Mouse (Mus musculus) kidney, embryonic 14.5 days (tissue): ENCODE measurements at regions not wholly inside any gene's neighbourhood (a gene's known extent, or its start where the extent isn't known, plus 50 kb on each side); places are given as distances from the start of the nearest gene placed in this dataset.

Experiments used
- ATAC-seq: fragments of 200-750 bp; cut with Nextera tagmentation; 2 replicates; pipeline ENCODE4 v1.8.0; 2017; ENCODE audit warnings: moderate number of reproducible peaks, mild to moderate bottlenecking, moderate TSS enrichment, moderate library complexity; ENCODE audit not compliant: low FRiP score, low TSS enrichment
- H3K27ac ChIP-seq: fragments of 300-500 bp; sonication (generic); 2 replicates; pipeline ENCODE4 v1.5.1; 2014; ENCODE audit warnings: low read depth, mild to moderate bottlenecking, low read length, moderate library complexity, mixed read lengths
- H3K27me3 ChIP-seq: fragments of 300-500 bp; sonication (generic); 2 replicates; pipeline ENCODE4 v1.6.1; 2014; ENCODE audit warnings: mild to moderate bottlenecking, low read length; ENCODE audit not compliant: control insufficient read depth, insufficient read depth
- H3K36me3 ChIP-seq: fragments of 300-500 bp; sonication (generic); 2 replicates; pipeline ENCODE4 v1.6.1; 2014; ENCODE audit warnings: low read length, mixed read lengths; ENCODE audit not compliant: control insufficient read depth, insufficient read depth
- H3K4me1 ChIP-seq: fragments of 300-500 bp; sonication (generic); 2 replicates; pipeline ENCODE4 v1.6.1; 2014; ENCODE audit warnings: low read length, mixed read lengths; ENCODE audit not compliant: control insufficient read depth, insufficient read depth
- H3K4me2 ChIP-seq: fragments of 300-500 bp; sonication (generic); replicated peaks from 2 replicates; pipeline ENCODE4 v1.6.1; 2014; ENCODE audit warnings: low read depth, mild to moderate bottlenecking, low read length
- H3K4me3 ChIP-seq: fragments of 300-500 bp; sonication (generic); 2 replicates; pipeline ENCODE4 v1.5.1; 2014; ENCODE audit warnings: mild to moderate bottlenecking, low read length
- H3K9ac ChIP-seq: fragments of 300-500 bp; sonication (generic); 2 replicates; pipeline ENCODE4 v1.6.1; 2014; ENCODE audit warnings: low read depth, mild to moderate bottlenecking, low read length, moderate library complexity
- H3K9me3 ChIP-seq: fragments of 300-500 bp; sonication (generic); 2 replicates; pipeline ENCODE4 v1.6.1; 2016; ENCODE audit warnings: low read length; ENCODE audit not compliant: control insufficient read depth
- WGBS: fragments of 180-500 bp; shearing (Covaris S2); extraction: QIAGEN DNeasy Blood & Tissue Kit; methylation state at CpG from one replicate; pipeline ENCODE4 v1.1.7; 2014; 5-methylcytosine and 5-hydroxymethylcytosine counted together

DNA sequence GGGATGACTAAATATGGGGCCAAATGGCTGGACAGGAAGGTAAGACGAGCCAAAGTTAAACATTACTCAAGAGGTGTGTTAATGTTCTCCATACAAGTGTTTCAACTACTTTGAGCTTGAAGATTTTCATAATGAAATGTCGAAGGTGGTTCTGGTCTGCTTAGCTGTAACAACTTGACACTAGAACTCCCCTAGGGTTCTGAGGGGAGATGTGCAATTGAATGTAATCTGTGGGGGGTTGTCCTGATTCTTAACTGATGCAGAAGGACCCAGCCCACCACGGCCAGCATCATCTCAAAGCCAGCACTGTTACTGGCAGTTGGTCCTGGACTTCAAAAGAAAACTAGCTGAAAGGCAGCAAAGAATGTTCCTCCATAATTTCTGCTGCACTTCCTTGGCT is 55.3 kb downstream of the Gpr88 start:
- 28% methylated on average over 3 of the region's 3 CpGs for WGBS
- no peak overlapping the region for H3K4me2 ChIP-seq
- H3K36me3 ChIP-seq = no peaks in the 10 kb centered on the region
- H3K9ac ChIP-seq = no peak overlapping the region
- H3K27me3 ChIP-seq = no peaks in the 10 kb centered on the region
- H3K4me1 ChIP-seq = 0 out of 2 replicates have a peak, but pooled peaks cover 9% of the 10 kb centered on the region
- ATAC-seq = peak; percentile 51; the same call in 1 of the 2 replicates
- no peak overlapping the region for H3K4me3 ChIP-seq
- 0 out of 2 replicates have a peak overlapping the region, but pooled peaks have one; percentile 11 for H3K27ac ChIP-seq
- H3K9me3 ChIP-seq = no peaks in the 10 kb centered on the region

GRCm38 (mm10) chr3:116194701-116195100 is 58.6 kb downstream of the Gpr88 start:
- Histone ChIP-seq H3K4me1 (0 out of 2 replicates have a peak, but pooled peaks cover 9% of the 10 kb centered on the region), H3K4me3 (no peak overlapping the region), H3K9me3 (no peaks in the 10 kb centered on the region), H3K27ac (no peak overlapping the region), H3K27me3 (no peaks in the 10 kb centered on the region), H3K4me2 (no peak overlapping the region), H3K9ac (no peak overlapping the region), H3K36me3 (no peaks in the 10 kb centered on the region)
- WGBS = 80% methylated on average over 3 of the region's 3 CpGs
- no peak for ATAC-seq

DNA sequence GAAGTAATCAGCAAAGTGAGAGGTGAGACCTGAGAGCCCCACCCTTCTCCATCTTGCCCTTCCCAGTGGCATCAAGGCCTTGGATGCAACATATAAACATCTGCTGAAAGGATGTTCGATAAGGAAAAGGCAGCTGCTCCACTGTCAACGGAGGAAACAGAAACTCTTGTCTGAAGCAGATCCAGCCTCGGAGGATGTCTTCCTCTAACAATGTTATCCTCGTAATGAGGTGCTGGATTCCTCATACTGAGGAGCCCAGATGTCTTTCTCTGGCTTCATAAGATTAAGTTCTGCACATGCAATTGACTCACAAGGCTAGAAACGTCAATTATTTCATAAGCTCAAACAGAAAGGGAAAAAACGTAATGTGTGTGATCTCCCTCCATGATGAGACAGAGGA is 61.8 kb upstream of the Vcam1 start:
- ATAC-seq = no peak
- H3K27ac ChIP-seq = no peak overlapping the region
- 81% methylated on average over 6 of the region's 6 CpGs for WGBS

GRCm38 (mm10) chr3:116190727-116191126 is 61.2 kb upstream of the Vcam1 start:
- H3K4me2 ChIP-seq = no peak overlapping the region
- WGBS = 53% methylated on average over 2 of the region's 2 CpGs
- H3K4me3 ChIP-seq = no peak overlapping the region
- no peak for ATAC-seq
- no peak overlapping the region for H3K27ac ChIP-seq
- H3K27me3 ChIP-seq = no peaks in the 10 kb centered on the region
- no peaks in the 10 kb centered on the region for H3K4me1 ChIP-seq
- no peak overlapping the region for H3K9ac ChIP-seq
- H3K36me3 ChIP-seq = no peaks in the 10 kb centered on the region
- H3K9me3 ChIP-seq = no peaks in the 10 kb centered on the region

More for the DNA sequence above, 61.8 kb upstream of the Vcam1 start:
- Histone ChIP-seq H3K4me3 (no peak overlapping the region), H3K36me3 (no peaks in the 10 kb centered on the region), H3K4me1 (no peaks in the 10 kb centered on the region), H3K27me3 (no peaks in the 10 kb centered on the region), H3K4me2 (no peak overlapping the region), H3K9me3 (no peaks in the 10 kb centered on the region), H3K9ac (no peak overlapping the region)

- no peaks in the 10 kb centered on the region for H3K4me1 ChIP-seq
- no peak overlapping the region for H3K4me3 ChIP-seq
- H3K27me3 ChIP-seq = no peaks in the 10 kb centered on the region
- H3K4me2 ChIP-seq = no peak overlapping the region
- 81% methylated on average over 6 of the region's 6 CpGs for WGBS
- no peak for ATAC-seq
- H3K27ac ChIP-seq = no peak overlapping the region
- H3K9me3 ChIP-seq = no peaks in the 10 kb centered on the region
- H3K36me3 ChIP-seq = no peaks in the 10 kb centered on the region
- H3K9ac ChIP-seq = no peak overlapping the region
These were observed 60.0 kb upstream of the Vcam1 start for GRCm38 (mm10) chr3:116189363-116190100.

GRCm38 (mm10) chr3:116185206-116185605 is 55.7 kb upstream of the Vcam1 start:
- Histone ChIP-seq H3K9ac (no peak overlapping the region), H3K4me1 (no peaks in the 10 kb centered on the region), H3K36me3 (no peaks in the 10 kb centered on the region), H3K27ac (no peak overlapping the region), H3K4me2 (no peak overlapping the region), H3K4me3 (no peak overlapping the region), H3K9me3 (no peaks in the 10 kb centered on the region), H3K27me3 (no peaks in the 10 kb centered on the region)
- WGBS = 91% methylated on average over 7 of the region's 7 CpGs
- no peak for ATAC-seq

DNA sequence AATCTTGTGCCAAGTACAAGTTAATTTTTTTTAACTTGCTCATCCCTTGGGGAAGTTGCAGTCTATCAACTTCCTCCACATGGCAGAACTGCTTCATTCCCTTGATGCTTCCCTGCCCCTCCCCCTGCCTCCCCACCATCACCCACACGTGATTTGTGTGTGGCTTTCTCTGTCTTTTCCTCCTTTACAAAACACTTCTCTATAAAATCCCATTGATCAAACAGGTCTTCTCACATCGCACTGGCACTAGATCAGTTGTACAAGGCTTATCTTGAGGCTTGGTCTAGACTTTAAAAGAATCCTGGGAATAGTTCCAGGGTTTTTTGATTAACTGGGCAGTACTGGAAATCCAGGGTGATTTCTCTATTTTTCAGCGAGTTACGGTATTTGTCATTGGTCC is 55.0 kb upstream of the Vcam1 start:
- no peak overlapping the region for H3K9ac ChIP-seq
- no peak overlapping the region for H3K4me2 ChIP-seq
- H3K27me3 ChIP-seq = no peaks in the 10 kb centered on the region
- WGBS = 80% methylated on average over 4 of the region's 4 CpGs
- ATAC-seq = no peak
- H3K27ac ChIP-seq = no peak overlapping the region
- no peaks in the 10 kb centered on the region for H3K36me3 ChIP-seq
- no peak overlapping the region for H3K4me3 ChIP-seq
- H3K9me3 ChIP-seq = no peaks in the 10 kb centered on the region
- H3K4me1 ChIP-seq = no peaks in the 10 kb centered on the region

DNA sequence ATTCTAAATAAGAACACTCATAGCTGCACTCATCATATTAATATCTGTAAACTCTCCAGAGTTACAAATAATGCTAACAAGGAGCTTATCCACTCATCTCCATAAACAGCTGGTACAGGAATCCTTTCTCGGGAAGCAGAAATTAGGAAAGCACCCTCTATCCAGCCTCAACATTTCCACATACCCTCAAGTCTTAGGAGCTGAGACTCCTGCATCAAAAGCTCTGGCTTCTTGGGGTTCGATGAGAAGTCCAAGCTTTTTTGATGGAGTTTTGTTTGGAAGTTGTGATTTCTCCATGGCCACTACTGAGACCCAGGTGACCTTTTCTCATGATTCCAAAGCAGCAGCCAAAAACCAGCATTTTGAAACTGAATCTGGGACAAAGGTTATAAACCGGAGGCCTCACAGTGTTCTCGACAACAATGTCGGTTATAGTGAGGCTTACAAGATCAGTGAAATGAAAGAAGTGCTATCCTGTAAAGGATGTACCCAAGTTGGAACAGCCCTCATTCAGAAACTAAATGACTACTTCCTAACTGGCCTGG is 50.9 kb upstream of the Vcam1 start:
- 86% methylated on average over 5 of the region's 5 CpGs for WGBS
- H3K4me2 ChIP-seq = no peak overlapping the region
- no peak for ATAC-seq
- H3K27me3 ChIP-seq = no peaks in the 10 kb centered on the region
- H3K36me3 ChIP-seq = no peaks in the 10 kb centered on the region
- H3K4me1 ChIP-seq = no peaks in the 10 kb centered on the region
- no peak overlapping the region for H3K9ac ChIP-seq
- H3K27ac ChIP-seq = no peak overlapping the region
- no peaks in the 10 kb centered on the region for H3K9me3 ChIP-seq
- no peak overlapping the region for H3K4me3 ChIP-seq
